Mouse (Mus musculus) liver, adult 2 months (tissue): ENCODE measurements around the gene Tuba1a. TPM values are rescaled to one million over a fixed set of nuclear protein-coding genes. Genes with fewer than 3 reads are reported as not detected.

Source experiments
- DNase-seq: peaks from one replicate; pipeline ENCODE4 v3.0.0-alpha.2; 2011; ENCODE audit warnings: low read depth, low spot score; ENCODE audit errors: extremely low read depth
- H3K27ac ChIP-seq: fragments of 200-500 bp; replicated peaks from 2 replicates; pipeline ENCODE4 v1.5.1; 2012; ENCODE audit warnings: low read depth, mild to moderate bottlenecking, control low read depth, inconsistent platforms, low read length; ENCODE audit not compliant: insufficient read depth
- H3K27me3 ChIP-seq: fragments of 200-500 bp; 2 replicates; pipeline ENCODE4 v1.6.1; 2012; ENCODE audit warnings: mild to moderate bottlenecking, moderate library complexity, low read length, inconsistent platforms; ENCODE audit not compliant: control insufficient read depth, insufficient read depth
- H3K36me3 ChIP-seq: fragments of 200-500 bp; 2 replicates; pipeline ENCODE4 v1.6.1; 2012; ENCODE audit warnings: low read length, inconsistent platforms; ENCODE audit not compliant: control insufficient read depth, insufficient read depth
- H3K4me1 ChIP-seq: fragments of 200-500 bp; 2 replicates; pipeline ENCODE4 v1.6.1; 2011; ENCODE audit warnings: low read length; ENCODE audit not compliant: control insufficient read depth, insufficient read depth
- H3K4me3 ChIP-seq: fragments of 200-500 bp; 2 replicates; pipeline ENCODE4 v1.5.1; 2011; ENCODE audit warnings: low read depth, mild to moderate bottlenecking, control low read depth, low read length, moderate library complexity; ENCODE audit not compliant: insufficient read depth
- H3K79me2 ChIP-seq: fragments of 200-500 bp; 2 replicates; pipeline ENCODE4 v1.6.1; 2012; ENCODE audit warnings: inconsistent platforms, mild to moderate bottlenecking, low read length, moderate library complexity; ENCODE audit not compliant: control insufficient read depth, insufficient read depth
- H3K9ac ChIP-seq: fragments of 200-500 bp; 2 replicates; pipeline ENCODE4 v1.6.1; 2012; ENCODE audit warnings: low read depth, mild to moderate bottlenecking, control low read depth, inconsistent platforms, low read length
- CTCF ChIP-seq: fragments of 200-500 bp; IDR thresholded peaks from 2 replicates; pipeline ENCODE4 v1.5.1; 2011; ENCODE audit warnings: low read depth, low read length, control low read depth
- POLR2A ChIP-seq: fragments of 200-500 bp; IDR thresholded peaks from 2 replicates; pipeline ENCODE4 v1.6.1; 2011; ENCODE audit warnings: low read length, control low read depth; ENCODE audit not compliant: insufficient read depth; ENCODE audit errors: extremely low read depth
- WGBS: fragments of 180-500 bp; shearing (Covaris S2); methylation state at CpG from one replicate; pipeline ENCODE4 v1.1.7; 2018; 5-methylcytosine and 5-hydroxymethylcytosine counted together
- polyA plus RNA-seq: library from polyadenylated mRNA; depleted of rRNA; stranded (reverse); fragments of >200 nt; gene quantifications from 2 replicates; pipeline ENCODE4 v1.2.3, GENCODE M21; 2012
- total RNA-seq: library from RNA; depleted of rRNA; stranded (reverse); fragments of >200 nt; gene quantifications from 2 replicates; pipeline ENCODE4 v1.2.3, GENCODE M21; 2014

Gene Tuba1a
- total and polyA plus RNA-seq, 2 experiments, result 8.4 to 13.7 TPM

GRCm38 (mm10) chr15:98930017-98930734 lies 23.3 kb downstream of the Tuba1a start:
- WGBS, result 63% methylated on average over 8 of the region's 8 CpGs
- no peak overlapping the region for H3K4me3 ChIP-seq
- H3K79me2 ChIP-seq, result no peaks in the 10 kb centered on the region
- H3K27me3 ChIP-seq, result no peaks in the 10 kb centered on the region
- no peak for TF ChIP-seq POLR2A
- no peak for TF ChIP-seq CTCF
- peaks cover 5% of the 10 kb centered on the region; the same call in 1 of the 2 replicates for H3K4me1 ChIP-seq
- H3K27ac ChIP-seq, result no peak overlapping the region
- DNase-seq, result no peak
- H3K36me3 ChIP-seq, result no peaks in the 10 kb centered on the region
- no peak overlapping the region for H3K9ac ChIP-seq

DNA sequence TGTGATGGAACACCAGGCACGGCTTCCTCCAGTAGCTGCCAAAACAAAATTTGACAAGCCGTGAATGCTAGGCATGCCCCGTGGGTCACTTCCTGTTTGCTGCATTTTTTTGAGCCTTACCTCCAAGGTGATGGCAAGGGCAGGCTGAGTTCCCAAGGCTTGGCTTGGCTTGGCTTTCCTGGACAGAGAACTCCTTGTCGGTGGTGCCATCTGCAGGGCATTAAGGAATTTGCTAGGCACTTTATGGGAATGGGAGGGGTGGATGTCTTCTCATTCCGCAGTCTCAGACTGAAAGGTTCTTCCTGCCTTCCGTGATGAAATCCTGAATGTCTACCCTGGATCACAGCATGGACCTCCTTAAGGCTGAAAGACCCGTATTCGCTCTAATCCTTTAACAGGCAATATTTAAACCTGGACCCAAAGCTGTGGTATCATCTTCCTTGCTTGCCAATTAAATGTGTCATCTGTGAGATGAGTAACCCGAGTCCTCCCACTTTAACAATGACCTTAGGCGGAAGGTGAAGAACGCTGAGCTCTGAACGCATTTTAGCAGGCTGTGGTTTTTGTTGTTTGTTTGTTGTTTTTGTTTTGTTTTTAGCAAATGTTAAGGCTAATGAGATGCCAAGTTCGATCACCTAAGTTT lies 24.8 kb downstream of the Tuba1a start:
- TF ChIP-seq CTCF (peak; percentile 80), POLR2A (no peak)
- 16% methylated on average over 13 of the region's 13 CpGs for WGBS
- H3K4me3 ChIP-seq, result no peak overlapping the region
- no peaks in the 10 kb centered on the region for H3K79me2 ChIP-seq
- no peak overlapping the region for H3K9ac ChIP-seq
- no peaks in the 10 kb centered on the region for H3K36me3 ChIP-seq
- H3K4me1 ChIP-seq, result peaks cover 8% of the 10 kb centered on the region; the same call in 1 of the 2 replicates
- H3K27ac ChIP-seq, result no peak overlapping the region
- DNase-seq, result peak; percentile 94
- H3K27me3 ChIP-seq, result no peaks in the 10 kb centered on the region

DNA sequence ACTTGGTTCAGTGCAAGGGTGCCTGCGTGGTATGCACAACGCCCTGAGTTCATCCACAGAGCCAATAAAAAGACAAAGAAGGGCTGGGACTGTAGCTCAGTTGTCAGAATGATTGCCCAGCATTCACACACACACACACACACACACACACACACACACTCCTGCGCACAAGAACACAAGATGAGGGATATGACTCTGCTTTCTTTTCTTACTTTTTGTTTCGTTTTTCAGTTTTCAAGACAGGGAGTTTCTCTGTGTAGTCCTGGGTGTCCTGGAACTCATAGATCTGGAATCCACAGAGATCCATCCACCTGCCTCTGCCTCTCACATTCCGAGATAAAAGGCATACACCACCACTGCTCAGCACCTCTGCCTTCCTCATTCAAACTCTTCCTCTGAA lies 25.9 kb downstream of the Tuba1a start:
- Histone ChIP-seq H3K27ac (no peak overlapping the region), H3K79me2 (no peaks in the 10 kb centered on the region), H3K4me1 (peaks cover 10% of the 10 kb centered on the region; the same call in 1 of the 2 replicates), H3K36me3 (no peaks in the 10 kb centered on the region), H3K9ac (no peak overlapping the region), H3K4me3 (no peak overlapping the region), H3K27me3 (no peaks in the 10 kb centered on the region)
- WGBS, result 92% methylated on average over 5 of the region's 5 CpGs
- DNase-seq, result no peak
- no peak for TF ChIP-seq POLR2A
- TF ChIP-seq CTCF, result no peak

DNA sequence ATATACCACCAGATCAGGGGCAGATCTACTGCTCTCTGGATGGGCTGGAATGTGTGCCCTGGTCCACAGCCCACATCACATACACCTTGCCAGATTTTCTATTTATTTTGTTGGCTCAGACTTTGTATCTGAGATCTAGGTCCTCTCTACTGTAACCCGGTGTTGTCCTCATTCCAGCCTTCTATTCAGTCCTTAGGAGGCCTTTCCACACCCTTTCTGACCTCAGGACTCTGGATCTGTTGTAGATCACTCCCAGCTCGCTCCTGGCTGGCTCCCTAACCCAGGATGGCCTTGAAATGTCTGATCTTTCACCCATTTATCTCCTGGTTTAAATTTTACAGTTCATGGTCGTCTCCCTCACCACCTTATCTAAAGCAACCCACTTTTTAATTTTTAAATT lies 28.8 kb downstream of the Tuba1a start:
- no peak for TF ChIP-seq POLR2A
- no peak for TF ChIP-seq CTCF
- Histone ChIP-seq H3K36me3 (no peaks in the 10 kb centered on the region), H3K4me1 (peaks cover 15% of the 10 kb centered on the region), H3K4me3 (no peak overlapping the region), H3K9ac (no peak overlapping the region), H3K27me3 (no peaks in the 10 kb centered on the region), H3K27ac (peak overlapping the region; percentile 53), H3K79me2 (no peaks in the 10 kb centered on the region)
- peak; percentile 99 for DNase-seq
- 21% methylated on average over 3 of the region's 3 CpGs for WGBS

- Histone ChIP-seq H3K4me1 (peaks cover 15% of the 10 kb centered on the region), H3K36me3 (no peaks in the 10 kb centered on the region), H3K4me3 (no peak overlapping the region), H3K9ac (no peak overlapping the region), H3K27me3 (no peaks in the 10 kb centered on the region), H3K79me2 (no peaks in the 10 kb centered on the region), H3K27ac (peak overlapping the region; percentile 87)
- DNase-seq, result no peak
- TF ChIP-seq POLR2A, result no peak
- TF ChIP-seq CTCF, result no peak
- 73% methylated on average over 2 of the region's 2 CpGs for WGBS
Measured at GRCm38 (mm10) chr15:98923031-98923537, 30.4 kb downstream of the Tuba1a start.
